Mouse (Mus musculus) small intestine, adult 2 months (tissue): Measurements from ENCODE around the gene Eif4g3.

Source experiments
- CTCF ChIP-seq: fragments of 200-500 bp; IDR thresholded peaks from 2 replicates; pipeline ENCODE4 v1.5.1; 2012; ENCODE audit warnings: low read depth, mild to moderate bottlenecking, control low read depth, inconsistent platforms, low read length, moderate library complexity, mixed read lengths; ENCODE audit not compliant: insufficient replicate concordance, insufficient read length; ENCODE audit errors: extremely low read depth
- POLR2A ChIP-seq: fragments of 200-500 bp; IDR thresholded peaks from 2 replicates; pipeline ENCODE4 v1.6.1; 2012; ENCODE audit warnings: low read depth, mild to moderate bottlenecking, control low read depth, inconsistent platforms, low read length, moderate library complexity

- no peak for TF ChIP-seq CTCF
- TF ChIP-seq POLR2A, result no peak
Measured at GRCm38 (mm10) chr4:138160918-138161317, 168.1 kb downstream of the Eif4g3 start.
